Mouse (Mus musculus): Measurements from ENCODE around the gene Vopp1. TPM values are rescaled to one million over a fixed set of nuclear protein-coding genes. Genes with fewer than 3 reads are reported as not detected.

The Vopp1 gene
- polyA plus RNA-seq, 1 experiment from 2014 or later: 17.6 TPM

- Histone ChIP-seq H3K9me3 (ENCODE audit: low read length) (no peaks in the 10 kb centered on the region), H3K9ac (replicated peaks; ENCODE audit: low read depth) (no peak overlapping the region), H3K27ac (ENCODE audit: low read length) (no peak overlapping the region), H3K4me2 (replicated peaks; ENCODE audit: low read depth, low read length) (no peak overlapping the region), H3K4me1 (ENCODE audit: insufficient read depth, low read depth, low read length) (no peaks in the 10 kb centered on the region), H3K27me3 (replicated peaks; ENCODE audit: insufficient read depth, low read length) (no peaks in the 10 kb centered on the region), H3K4me3 (ENCODE audit: low read depth, low read length) (no peak overlapping the region), H3K36me3 (ENCODE audit: insufficient read depth, low read length) (no peaks in the 10 kb centered on the region)
- ATAC-seq (no peak), DNase-seq (ENCODE audit: low spot score) (no peak)
- WGBS: 67% methylated on average over 4 of the region's 4 CpGs
- no peak for TF ChIP-seq CTCF (IDR thresholded peaks at IDR 0.05)
Measured at GRCm38 (mm10) chr6:57701686-57702085, 123.3 kb downstream of the Vopp1 start.

- no peaks in the 10 kb centered on the region for H3K9me3 ChIP-seq (ENCODE audit: low read length)
- TF ChIP-seq EP300 (IDR thresholded peaks at IDR 0.05) (no peak), CTCF (IDR thresholded peaks at IDR 0.05) (no peak)
- H3K36me3 ChIP-seq (ENCODE audit: insufficient read depth, low read length): no peaks in the 10 kb centered on the region; the same call in 1 of the 2 replicates
- DNase-seq (ENCODE audit: low spot score) (no peak), ATAC-seq (no peak)
- H3K27ac ChIP-seq (ENCODE audit: low read length): no peak overlapping the region
- H3K4me2 ChIP-seq (replicated peaks; ENCODE audit: low read depth, low read length): no peak overlapping the region
- 81% methylated on average over 3 of the region's 3 CpGs for WGBS
- no peak overlapping the region for H3K4me3 ChIP-seq (ENCODE audit: low read depth, low read length)
- H3K27me3 ChIP-seq (replicated peaks; ENCODE audit: insufficient read depth, low read length): no peaks in the 10 kb centered on the region
- no peak overlapping the region for H3K9ac ChIP-seq (replicated peaks; ENCODE audit: low read depth)
- H3K4me1 ChIP-seq (ENCODE audit: insufficient read depth, low read depth, low read length): no peaks in the 10 kb centered on the region; the same call in 1 of the 2 replicates
Measured at GRCm38 (mm10) chr6:57693116-57693515, 131.8 kb downstream of the Vopp1 start.

GRCm38 (mm10) chr6:57691467-57692261, 133.3 kb downstream of the Vopp1 start, which contains the start of gene Pyurf:
TSS of gene Pyurf (minus strand) at chr6:57692078.
- no peaks in the 10 kb centered on the region for H3K27me3 ChIP-seq (replicated peaks; ENCODE audit: insufficient read depth, low read length)
- TF ChIP-seq CTCF (IDR thresholded peaks at IDR 0.05) (0 out of 2 replicates have a peak, but pooled peaks have one; percentile 26), EP300 (IDR thresholded peaks at IDR 0.05) (no peak)
- no peaks in the 10 kb centered on the region; the same call in 1 of the 2 replicates for H3K4me1 ChIP-seq (ENCODE audit: insufficient read depth, low read depth, low read length)
- peak; percentile 94 for DNase-seq (ENCODE audit: low spot score)
- peak within 1 kb of the TSS; percentile 71 for H3K4me3 ChIP-seq (ENCODE audit: low read depth, low read length)
- ATAC-seq: peak; percentile 99
- H3K4me2 ChIP-seq (replicated peaks; ENCODE audit: low read depth, low read length): peak within 1 kb of the TSS; percentile 78
- H3K27ac ChIP-seq (ENCODE audit: low read length): peak within 1 kb of the TSS; percentile 91
- H3K36me3 ChIP-seq (ENCODE audit: insufficient read depth, low read length): no peaks in the 10 kb centered on the region; the same call in 1 of the 2 replicates
- peak within 1 kb of the TSS; percentile 56 for H3K9ac ChIP-seq (replicated peaks; ENCODE audit: low read depth)
- H3K9me3 ChIP-seq (ENCODE audit: low read length): no peaks in the 10 kb centered on the region
- WGBS: under 1% methylated on average over 44 of the region's 52 CpGs

- H3K36me3 ChIP-seq (ENCODE audit: insufficient read depth, low read length): no peaks in the 10 kb centered on the region; the same call in 1 of the 2 replicates
- no peaks in the 10 kb centered on the region for H3K9me3 ChIP-seq (ENCODE audit: low read length)
- TF ChIP-seq CTCF (IDR thresholded peaks at IDR 0.05) (no peak), EP300 (IDR thresholded peaks at IDR 0.05) (no peak)
- no peak overlapping the region for H3K27ac ChIP-seq (ENCODE audit: low read length)
- no peaks in the 10 kb centered on the region for H3K4me1 ChIP-seq (ENCODE audit: insufficient read depth, low read depth, low read length)
- no peak overlapping the region for H3K9ac ChIP-seq (replicated peaks; ENCODE audit: low read depth)
- no peaks in the 10 kb centered on the region for H3K27me3 ChIP-seq (replicated peaks; ENCODE audit: insufficient read depth, low read length)
- H3K4me3 ChIP-seq (ENCODE audit: low read depth, low read length): no peak overlapping the region
- H3K4me2 ChIP-seq (replicated peaks; ENCODE audit: low read depth, low read length): no peak overlapping the region
- DNase-seq (ENCODE audit: low spot score): no peak
- WGBS: 100% methylated on average over 1 of the region's 1 CpGs
- ATAC-seq: no peak
Measured at GRCm38 (mm10) chr6:57684156-57684555, 140.8 kb downstream of the Vopp1 start.

Other genes starting within 250 kb of the Vopp1 start
- 3.5 and 4.1 TPM in 2 replicates for gene Herc6, start 244.2 kb downstream of the Vopp1 start, polyA plus RNA-seq (2015; fragmentation: Nextera tagmentation; extraction: Ambion mirVana)
- gene Pyurf, start 133.1 kb downstream of the Vopp1 start, polyA plus RNA-seq (2015; fragmentation: Nextera tagmentation; extraction: Ambion mirVana): 11.3 and 11.5 TPM in 2 replicates
- gene Lancl2, start 122.6 kb downstream of the Vopp1 start, polyA plus RNA-seq (2015; fragmentation: Nextera tagmentation; extraction: Ambion mirVana): 10.5 and 10.6 TPM in 2 replicates
- gene Vmn1r21, start 25.2 kb upstream of the Vopp1 start, polyA plus RNA-seq (2015; fragmentation: Nextera tagmentation; extraction: Ambion mirVana): not detected in 2 replicates
- not detected in 2 replicates for gene Vmn1r22, start 82.9 kb upstream of the Vopp1 start, polyA plus RNA-seq (2015; fragmentation: Nextera tagmentation; extraction: Ambion mirVana)
- not detected in 2 replicates for gene Vmn1r23, start 101.7 kb upstream of the Vopp1 start, polyA plus RNA-seq (2015; fragmentation: Nextera tagmentation; extraction: Ambion mirVana)
- gene Vmn1r24, start 136.3 kb upstream of the Vopp1 start, polyA plus RNA-seq (2015; fragmentation: Nextera tagmentation; extraction: Ambion mirVana): not detected in 2 replicates
- not detected in 2 replicates for gene Vmn1r25, start 155.7 kb upstream of the Vopp1 start, polyA plus RNA-seq (2015; fragmentation: Nextera tagmentation; extraction: Ambion mirVana)
- not detected in 2 replicates for gene Vmn1r26, start 190.0 kb upstream of the Vopp1 start, polyA plus RNA-seq (2015; fragmentation: Nextera tagmentation; extraction: Ambion mirVana)